Mouse (Mus musculus): Measurements from ENCODE around the gene Afp.

Afp gene

DNA sequence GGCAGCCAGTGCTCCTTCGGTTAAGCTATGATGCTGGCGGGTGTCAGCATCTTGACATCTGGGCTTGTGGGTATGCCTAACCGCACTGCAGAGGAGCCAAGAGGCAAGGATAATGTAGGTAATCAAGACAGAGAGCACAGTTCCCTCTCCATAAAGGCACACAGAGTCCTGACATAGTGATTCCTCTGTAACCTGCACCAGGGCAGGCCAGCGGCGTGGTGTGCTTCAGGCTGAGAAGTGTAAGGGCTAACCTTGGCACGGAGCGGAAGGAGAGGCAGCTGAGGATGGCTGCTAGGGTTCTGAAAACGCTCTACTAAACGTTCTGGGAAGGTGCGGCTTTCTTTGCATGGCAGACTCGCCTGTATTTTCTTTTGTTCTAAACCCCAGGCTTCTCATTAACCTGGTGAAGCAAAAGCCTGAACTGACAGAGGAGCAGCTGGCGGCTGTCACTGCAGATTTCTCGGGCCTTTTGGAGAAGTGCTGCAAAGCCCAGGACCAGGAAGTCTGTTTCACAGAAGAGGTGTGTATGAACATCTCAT, 16.9 kb downstream of the Afp start:
- no peak for DNase-seq (ENCODE audit: low spot score in 2 of 2)

DNA sequence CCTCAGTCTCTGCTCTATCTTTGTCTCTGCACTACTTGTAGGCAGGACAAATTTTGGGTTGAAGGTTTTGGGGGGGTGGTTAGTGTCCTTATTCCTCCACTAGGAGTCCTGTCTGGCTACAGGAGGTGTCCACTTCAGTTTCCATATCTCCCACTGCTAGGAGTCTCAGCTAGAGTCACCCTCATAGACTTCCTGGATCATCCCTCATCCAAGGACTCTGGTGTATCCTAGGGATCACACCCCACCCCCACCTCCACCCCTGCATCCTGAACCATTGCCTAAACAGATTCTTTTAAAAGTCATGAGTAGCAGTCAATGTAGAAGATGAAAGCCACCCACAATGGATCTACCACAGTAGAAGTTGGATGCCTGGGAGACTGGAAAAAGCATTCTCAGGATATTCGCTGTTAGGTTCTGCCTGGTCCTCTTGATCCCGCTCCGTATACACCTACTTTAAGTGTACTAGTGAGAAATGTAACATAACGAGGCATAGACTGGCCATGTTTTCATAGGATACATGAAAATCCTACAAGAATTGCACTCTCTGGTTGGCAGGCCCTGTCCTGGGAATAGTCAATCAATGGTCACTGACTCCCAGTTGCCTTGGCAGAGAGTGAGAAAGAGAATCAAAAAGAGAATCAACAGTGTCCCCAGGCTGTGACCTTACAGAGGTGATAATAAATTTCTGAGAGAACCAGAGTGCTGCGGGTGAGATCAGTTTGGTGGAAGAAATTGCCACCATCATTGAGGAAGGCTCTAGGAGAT, 19.5 kb downstream of the Afp start:
- no peak for DNase-seq (ENCODE audit: low spot score in 2 of 2)

DNA sequence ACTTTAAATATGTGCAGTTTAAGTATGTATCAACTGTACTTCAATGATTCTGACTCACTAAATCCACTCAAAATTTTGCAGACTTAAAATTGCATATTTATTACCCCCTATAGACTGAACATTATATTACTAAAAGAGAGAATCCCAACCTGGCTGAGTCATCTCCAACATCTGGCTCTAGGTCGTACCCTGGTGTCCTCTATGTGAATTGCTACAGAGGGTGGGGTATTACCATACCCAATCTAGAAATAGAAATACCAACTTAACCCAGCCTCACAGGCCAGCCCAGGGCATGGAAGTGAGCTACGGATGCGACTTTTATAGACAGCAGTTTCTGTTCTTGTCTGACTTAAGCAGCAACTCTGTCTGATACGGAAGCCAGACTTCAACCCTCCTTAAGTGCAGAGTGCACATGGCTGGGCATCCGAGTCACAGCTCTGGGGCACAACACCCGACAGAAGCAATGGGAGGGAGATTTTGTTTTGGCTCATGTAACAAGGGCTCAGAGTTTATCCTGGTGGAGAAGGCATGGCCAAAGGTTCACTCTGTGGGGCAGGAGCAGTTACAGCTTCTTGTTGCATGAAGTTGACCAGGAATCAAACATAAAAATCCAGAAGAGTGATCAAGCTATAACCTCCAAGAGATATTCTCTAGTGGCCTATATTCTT, 21.9 kb downstream of the Afp start:
- DNase-seq (ENCODE audit: low spot score in 2 of 2), result no peak

DNA sequence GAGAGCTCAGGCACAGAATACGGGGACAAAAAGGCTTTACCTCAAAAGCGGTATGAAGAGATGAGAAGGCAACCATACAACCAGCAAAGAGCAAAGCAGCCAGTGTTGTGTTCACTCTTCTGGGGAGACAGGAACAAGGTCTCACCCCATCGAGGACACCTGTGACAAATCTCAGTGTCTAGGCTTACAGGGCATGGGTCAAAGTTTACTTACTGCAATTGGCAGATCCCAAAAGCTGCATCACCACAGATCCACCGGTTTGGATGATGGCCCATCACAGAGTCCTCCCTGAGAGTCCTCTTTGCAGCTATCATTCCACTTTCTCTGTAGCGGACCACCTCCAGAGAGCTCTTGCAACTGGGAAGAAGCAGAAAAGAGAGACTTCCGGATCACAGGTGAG, 25.0 kb downstream of the Afp start:
- no peak for DNase-seq (ENCODE audit: low spot score in 2 of 2)

DNA sequence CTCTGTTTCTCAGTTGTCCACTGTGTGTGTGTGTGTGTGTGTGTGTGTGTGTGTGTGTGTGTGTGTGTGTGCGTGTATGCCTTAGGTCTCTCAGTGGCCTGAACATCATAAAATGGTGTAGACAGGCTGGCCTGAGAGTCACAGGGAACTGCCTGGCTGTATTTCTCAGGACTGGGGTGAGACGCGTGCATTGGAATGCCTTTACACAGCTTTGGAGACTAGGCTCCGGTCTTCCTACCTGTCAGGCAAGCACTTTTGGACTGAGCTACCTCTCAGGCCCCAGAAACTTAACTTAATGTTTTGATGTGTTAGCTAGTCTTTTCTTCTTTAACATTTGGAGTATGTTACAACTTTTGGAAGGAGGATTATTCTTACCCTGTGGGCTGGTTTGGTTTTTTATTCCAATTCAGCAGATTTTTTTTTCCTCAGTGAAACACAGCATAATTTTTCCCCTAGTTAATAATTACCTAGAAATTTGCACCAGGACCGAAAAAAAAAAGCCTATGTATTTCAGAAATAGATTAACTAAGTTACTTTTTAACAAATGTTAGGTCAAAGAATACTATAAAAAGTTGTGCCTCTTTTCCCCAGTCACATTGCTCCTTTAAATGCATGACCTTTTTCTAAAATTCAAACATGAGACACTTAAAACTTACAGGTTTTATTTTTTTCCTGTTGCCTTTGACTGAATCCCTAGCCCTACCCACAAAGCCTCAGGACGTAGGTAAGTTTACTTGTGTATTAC, 28.0 kb downstream of the Afp start, which contains the start of gene Afm:
Afm (plus strand) TSS at position 577 of the 745 bp plus-strand sequence.
- DNase-seq (ENCODE audit: low spot score in 2 of 2), result no peak

DNA sequence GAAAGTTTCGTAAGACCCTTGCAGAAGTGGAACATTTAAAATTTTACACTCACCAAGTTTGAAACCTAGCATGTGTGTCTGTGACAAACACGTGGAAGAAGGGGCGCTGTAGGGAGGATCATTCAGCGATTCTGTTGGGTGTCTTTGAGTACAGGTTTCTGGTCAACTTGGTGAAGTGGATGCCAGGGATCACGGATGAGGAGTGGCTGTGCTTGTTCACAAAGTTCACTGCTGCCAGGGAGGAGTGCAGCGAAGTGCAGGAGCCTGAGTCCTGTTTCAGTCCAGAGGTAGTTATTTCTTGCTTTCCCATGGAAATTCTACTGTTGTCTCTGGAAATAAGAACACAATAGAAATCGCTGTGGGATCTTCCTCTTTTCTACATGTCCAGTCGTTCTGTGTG, 60.7 kb downstream of the Afp start:
- no peak for DNase-seq (ENCODE audit: low spot score in 2 of 2)

DNA sequence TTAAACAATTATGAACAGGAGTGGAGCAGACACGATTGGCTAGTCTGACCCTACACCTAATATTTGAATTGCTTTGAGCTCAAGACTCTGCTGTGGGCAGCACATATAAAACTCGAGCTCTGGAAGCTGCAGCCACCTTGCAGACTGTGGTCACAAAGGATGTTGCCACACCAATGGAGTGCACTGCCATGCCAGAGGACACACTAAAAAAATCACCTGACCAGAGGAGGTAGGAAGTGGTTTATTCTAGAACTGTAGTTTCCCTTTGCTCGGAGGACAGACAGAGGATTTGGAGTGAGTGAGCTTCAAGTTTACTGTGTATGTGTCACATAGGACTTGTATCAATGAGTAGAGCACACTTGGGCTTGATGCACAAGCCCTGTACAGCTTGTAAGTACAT, 65.5 kb downstream of the Afp start:
- DNase-seq (ENCODE audit: low spot score in 2 of 2), result no peak
